Mouse (Mus musculus) midbrain, embryonic 14.5 days (tissue): ENCODE results near the gene Chd3. TPM values are rescaled to one million over a fixed set of nuclear protein-coding genes. Genes with fewer than 3 reads are reported as not detected.
A peak's percentile ranks its signal among the peaks of the same experiment; 100 is the strongest.

Experiments used
- ATAC-seq: fragments of 200-750 bp; cut with Nextera tagmentation; 2 replicates; pipeline ENCODE4 v1.8.0; 2017; ENCODE audit warnings: moderate number of reproducible peaks, moderate library complexity; ENCODE audit not compliant: low FRiP score, low TSS enrichment
- DNase-seq: peaks from one replicate; pipeline ENCODE4 v3.0.0-alpha.2; 2015
- H3K27ac ChIP-seq: fragments of 300-500 bp; sonication (generic); replicated peaks from 2 replicates; pipeline ENCODE4 v1.5.1; 2014; ENCODE audit warnings: mild to moderate bottlenecking, low read depth, low read length, moderate library complexity
- H3K27me3 ChIP-seq: fragments of 300-500 bp; sonication (generic); 2 replicates; pipeline ENCODE4 v1.6.1; 2014; ENCODE audit warnings: low read length, control low read depth, mixed read lengths; ENCODE audit not compliant: control insufficient read depth, insufficient read depth
- H3K36me3 ChIP-seq: fragments of 300-500 bp; sonication (generic); 2 replicates; pipeline ENCODE4 v1.6.1; 2014; ENCODE audit warnings: low read length, control low read depth; ENCODE audit not compliant: control insufficient read depth, insufficient read depth
- H3K4me1 ChIP-seq: fragments of 300-500 bp; sonication (generic); 2 replicates; pipeline ENCODE4 v1.6.1; 2014; ENCODE audit warnings: mild to moderate bottlenecking, antibody characterized with exemption, low read length, control low read depth; ENCODE audit not compliant: control insufficient read depth, insufficient read depth
- H3K4me2 ChIP-seq: fragments of 300-500 bp; sonication (generic); 2 replicates; pipeline ENCODE4 v1.6.1; 2014; ENCODE audit warnings: mild to moderate bottlenecking, low read length, moderate library complexity
- H3K4me3 ChIP-seq: fragments of 300-500 bp; sonication (generic); replicated peaks from 2 replicates; pipeline ENCODE4 v1.5.1; 2014; ENCODE audit warnings: low read depth, low read length
- H3K9ac ChIP-seq: fragments of 300-500 bp; sonication (generic); replicated peaks from 2 replicates; pipeline ENCODE4 v1.6.1; 2014; ENCODE audit warnings: mild to moderate bottlenecking, low read length, moderate library complexity
- H3K9me3 ChIP-seq: fragments of 300-500 bp; sonication (generic); 2 replicates; pipeline ENCODE4 v1.6.1; 2016; ENCODE audit warnings: low read length, control low read depth, mixed read lengths; ENCODE audit not compliant: control insufficient read depth
- WGBS: fragments of 180-500 bp; shearing (Covaris S2); extraction: QIAGEN DNeasy Blood & Tissue Kit; methylation state at CpG from one replicate; pipeline ENCODE4 v1.1.7; 2014; 5-methylcytosine and 5-hydroxymethylcytosine counted together
- polyA plus RNA-seq: library from polyadenylated mRNA; unstranded; fragments of >200 nt; fragmentation: Nextera tagmentation; extraction: Ambion mirVana; gene quantifications from 2 replicates; pipeline ENCODE4 v1.2.1, GENCODE M21; 2014

Gene Chd3
- polyA plus RNA-seq = 77.5 and 80.8 TPM in 2 replicates

GRCm38 (mm10) chr11:69369215-69369989 lies at the start of gene Chd3:
TSS of gene Chd3 (minus strand) at chr11:69369406.
- Histone ChIP-seq H3K27me3 (no peaks in the 10 kb centered on the region), H3K4me3 (peak within 1 kb of the TSS; percentile 99), H3K4me1 (peaks cover 45% of the 10 kb centered on the region), H3K27ac (peak within 1 kb of the TSS; percentile 100), H3K36me3 (peaks cover 4% of the 10 kb centered on the region; the same call in 1 of the 2 replicates), H3K4me2 (peak within 1 kb of the TSS; percentile 96), H3K9me3 (no peaks in the 10 kb centered on the region), H3K9ac (peak within 1 kb of the TSS; percentile 100)
- DNase-seq = peak; percentile 56
- under 1% methylated on average over 22 of the region's 34 CpGs for WGBS
- no peak for ATAC-seq

- DNase-seq (peak; percentile 95), ATAC-seq (peak; percentile 53)
- Histone ChIP-seq H3K9me3 (no peaks in the 10 kb centered on the region), H3K4me3 (peak overlapping the region; percentile 62), H3K4me2 (peak overlapping the region; percentile 99), H3K27me3 (peaks cover 19% of the 10 kb centered on the region), H3K9ac (peak overlapping the region; percentile 59), H3K4me1 (peaks cover 53% of the 10 kb centered on the region), H3K36me3 (peaks cover 5% of the 10 kb centered on the region), H3K27ac (peak overlapping the region; percentile 100)
- under 1% methylated on average over 39 of the region's 39 CpGs for WGBS
These were observed 48.5 kb upstream of the Chd3 start for GRCm38 (mm10) chr11:69417449-69418384.

- ATAC-seq (no peak), DNase-seq (no peak)
- peaks cover 11% of the 10 kb centered on the region for H3K36me3 ChIP-seq
- H3K4me1 ChIP-seq = peaks cover 60% of the 10 kb centered on the region
- no peaks in the 10 kb centered on the region for H3K9me3 ChIP-seq
- peak overlapping the region; percentile 100 for H3K27ac ChIP-seq
- H3K4me3 ChIP-seq = peak overlapping the region; percentile 62
- peak overlapping the region; percentile 53; the same call in 1 of the 2 replicates for H3K9ac ChIP-seq
- peak overlapping the region; percentile 99 for H3K4me2 ChIP-seq
- 3% methylated on average over 8 of the region's 8 CpGs for WGBS
- peaks cover 12% of the 10 kb centered on the region for H3K27me3 ChIP-seq
These were observed 47.8 kb upstream of the Chd3 start for GRCm38 (mm10) chr11:69416921-69417448.

GRCm38 (mm10) chr11:69416509-69416908 lies 47.3 kb upstream of the Chd3 start:
- Histone ChIP-seq H3K4me1 (peaks cover 65% of the 10 kb centered on the region), H3K4me3 (peak overlapping the region; percentile 62), H3K9me3 (no peaks in the 10 kb centered on the region), H3K27ac (peak overlapping the region; percentile 100), H3K36me3 (peaks cover 16% of the 10 kb centered on the region), H3K9ac (peak overlapping the region; percentile 53), H3K27me3 (peaks cover 7% of the 10 kb centered on the region), H3K4me2 (peak overlapping the region; percentile 99)
- ATAC-seq (no peak), DNase-seq (peak; percentile 33)
- under 1% methylated on average over 4 of the region's 4 CpGs for WGBS

- ATAC-seq = peak; percentile 31; the same call in 1 of the 2 replicates
These were observed 46.7 kb upstream of the Chd3 start for GRCm38 (mm10) chr11:69415668-69416451.

GRCm38 (mm10) chr11:69415327-69415667 lies 46.1 kb upstream of the Chd3 start:
- Histone ChIP-seq H3K4me2 (peak overlapping the region; percentile 99), H3K9me3 (no peaks in the 10 kb centered on the region), H3K36me3 (peaks cover 16% of the 10 kb centered on the region), H3K4me3 (peak overlapping the region; percentile 62), H3K9ac (peak overlapping the region; percentile 92), H3K4me1 (peaks cover 62% of the 10 kb centered on the region), H3K27me3 (no peaks in the 10 kb centered on the region), H3K27ac (peak overlapping the region; percentile 100)
- DNase-seq = peak; percentile 82
- ATAC-seq = peak; percentile 26
- 1% methylated on average over 3 of the region's 3 CpGs for WGBS

More at GRCm38 (mm10) chr11:69415668-69416451, 46.7 kb upstream of the Chd3 start:
- H3K27me3 ChIP-seq = peaks cover under 1% of the 10 kb centered on the region
- DNase-seq = peak; percentile 87
- peaks cover 16% of the 10 kb centered on the region for H3K36me3 ChIP-seq
- no peaks in the 10 kb centered on the region for H3K9me3 ChIP-seq
- WGBS = under 1% methylated on average over 23 of the region's 25 CpGs
- H3K4me2 ChIP-seq = peak overlapping the region; percentile 99
- peak overlapping the region; percentile 100 for H3K27ac ChIP-seq
- peak overlapping the region; percentile 62 for H3K4me3 ChIP-seq
- peak overlapping the region; percentile 92 for H3K9ac ChIP-seq
- H3K4me1 ChIP-seq = peaks cover 65% of the 10 kb centered on the region

GRCm38 (mm10) chr11:69414421-69415326 lies 45.5 kb upstream of the Chd3 start:
- H3K27me3 ChIP-seq = no peaks in the 10 kb centered on the region
- H3K36me3 ChIP-seq = peaks cover 16% of the 10 kb centered on the region
- H3K9me3 ChIP-seq = no peaks in the 10 kb centered on the region
- peaks cover 59% of the 10 kb centered on the region for H3K4me1 ChIP-seq
- H3K4me2 ChIP-seq = peak overlapping the region; percentile 99
- H3K4me3 ChIP-seq = peak overlapping the region; percentile 62
- no peak for ATAC-seq
- DNase-seq = no peak
- 12% methylated on average over 4 of the region's 4 CpGs for WGBS
- H3K9ac ChIP-seq = peak overlapping the region; percentile 92
- peak overlapping the region; percentile 100 for H3K27ac ChIP-seq
